In genomic region chr15:97247791-97248161, GRCm38 (mm10) we compare ENCODE assay signal across 8 mouse cellular contexts. TPM values are rescaled to one million over a fixed set of nuclear protein-coding genes. Genes with fewer than 3 reads are reported as not detected.
DNase-seq lines count a peak whose midpoint lies in the region; ATAC-seq and TF ChIP-seq lines count a peak whose summit lies in the region.

No protein-coding gene starts in this region.

- ATAC-seq in forebrain, embryonic 15.5 days (replicated peaks): peak; percentile 43; the same call in 1 of the 2 replicates
- ATAC-seq in kidney, embryonic 15.5 days (replicated peaks; ENCODE audit: low FRiP score): 0 out of 2 replicates have a peak, but pooled peaks have one; percentile 48

- under 1% methylated on average over 14 of the region's 14 CpGs for WGBS in kidney, adult 2 months
- WGBS in forebrain, embryonic 15.5 days: under 1% methylated on average over 14 of the region's 14 CpGs
- 1% methylated on average over 14 of the region's 14 CpGs for WGBS in kidney, embryonic 15.5 days

- DNase-seq in kidney, adult 2 months: peak; percentile 50
- DNase-seq in kidney, adult 18-20 months: no peak
- peak; percentile 61 for DNase-seq in NIH3T3 (ENCODE audit: low read depth)
- peak; percentile 53 for DNase-seq in lung, postnatal 36 days
- DNase-seq in testis, postnatal 10 days (ENCODE audit: low spot score): peak; percentile 60
- DNase-seq in gastrocnemius, postnatal 10 days: no peak

- H3K4me3 ChIP-seq in kidney, adult 2 months (ENCODE audit: insufficient read depth, low read depth, low read length): peak overlapping the region; percentile 80
- H3K4me3 ChIP-seq in forebrain, embryonic 15.5 days: peak overlapping the region; percentile 90
- peak overlapping the region; percentile 87 for H3K4me3 ChIP-seq in kidney, embryonic 15.5 days (replicated peaks)

- no peak for TF ChIP-seq POLR2A in kidney, adult 2 months (IDR thresholded peaks at IDR 0.05; ENCODE audit: low read depth, low read length)

- H3K27me3 ChIP-seq in kidney, adult 2 months (replicated peaks; ENCODE audit: control insufficient read depth, insufficient read depth, low read length): no peaks in the 10 kb centered on the region
- H3K27me3 ChIP-seq in forebrain, embryonic 15.5 days: peaks cover 13% of the 10 kb centered on the region
- H3K27me3 ChIP-seq in kidney, embryonic 15.5 days: peaks cover 13% of the 10 kb centered on the region; the same call in 1 of the 2 replicates

- peak overlapping the region; percentile 91 for H3K27ac ChIP-seq in kidney, adult 2 months (ENCODE audit: insufficient read depth, low read depth, low read length)
- peak overlapping the region; percentile 73 for H3K27ac ChIP-seq in forebrain, embryonic 15.5 days (replicated peaks)
- peak overlapping the region; percentile 94 for H3K27ac ChIP-seq in kidney, embryonic 15.5 days

- H3K36me3 ChIP-seq in kidney, adult 2 months (ENCODE audit: control insufficient read depth, insufficient read depth, low read length): no peaks in the 10 kb centered on the region
- H3K36me3 ChIP-seq in forebrain, embryonic 15.5 days: no peaks in the 10 kb centered on the region
- peaks cover 8% of the 10 kb centered on the region; the same call in 1 of the 2 replicates for H3K36me3 ChIP-seq in kidney, embryonic 15.5 days

- H3K9me3 ChIP-seq in forebrain, embryonic 15.5 days: no peaks in the 10 kb centered on the region
- H3K9me3 ChIP-seq in kidney, embryonic 15.5 days (replicated peaks): no peaks in the 10 kb centered on the region

- H3K4me2 ChIP-seq in forebrain, embryonic 15.5 days (replicated peaks): peak overlapping the region; percentile 94
- H3K4me2 ChIP-seq in kidney, embryonic 15.5 days: peak overlapping the region; percentile 84

- H3K4me1 ChIP-seq in kidney, adult 2 months (ENCODE audit: control insufficient read depth, insufficient read depth, low read length): no peaks in the 10 kb centered on the region
- peaks cover 8% of the 10 kb centered on the region for H3K4me1 ChIP-seq in forebrain, embryonic 15.5 days
- H3K4me1 ChIP-seq in kidney, embryonic 15.5 days: peaks cover 24% of the 10 kb centered on the region

- H3K9ac ChIP-seq in forebrain, embryonic 15.5 days (replicated peaks): peak overlapping the region; percentile 85
- H3K9ac ChIP-seq in kidney, embryonic 15.5 days: peak overlapping the region; percentile 93

- no peak for TF ChIP-seq CTCF in kidney, adult 2 months (conservative IDR thresholded peaks at IDR 0.05; ENCODE audit: insufficient read depth, insufficient read length, low read depth, low read length)

RNA-seq across cellular contexts. Expression of gene Amigo2, which starts 0.7 kb away (rescaled TPM):
- 0.77 and 0.99 TPM in 2 replicates for polyA plus RNA-seq in kidney, adult 2 months (2012; rRNA removed)
- 4.7 and 6.5 TPM in 2 replicates for polyA plus RNA-seq in forebrain, embryonic 15.5 days (2015; fragmentation: Nextera tagmentation; extraction: Ambion mirVana)
- polyA plus RNA-seq in kidney, embryonic 15.5 days (2015; fragmentation: Nextera tagmentation; extraction: Ambion mirVana): 11.9 TPM in 2 replicates
- 1 to 10 TPM; 2.8 to 3.1 TPM for total RNA-seq in gastrocnemius, postnatal 10 days (2021)

RNA-seq across cellular contexts. Expression of gene Pced1b, which starts 0.9 kb away (rescaled TPM):
- polyA plus RNA-seq in kidney, adult 2 months (2012; rRNA removed): 5.4 and 8.2 TPM in 2 replicates
- 3.1 and 4.1 TPM in 2 replicates for polyA plus RNA-seq in forebrain, embryonic 15.5 days (2015; fragmentation: Nextera tagmentation; extraction: Ambion mirVana)
- polyA plus RNA-seq in kidney, embryonic 15.5 days (2015; fragmentation: Nextera tagmentation; extraction: Ambion mirVana): 5.5 and 5.8 TPM in 2 replicates
- 1 to 10 TPM; 4.3 to 5.6 TPM for total RNA-seq in gastrocnemius, postnatal 10 days (2021)

Comparison
In these comparisons a context has a peak if more than half of its experiments do, and no peak if none do; other contexts are left out.
1. DNase-seq: peak in kidney, adult 2 months (single experiment), NIH3T3 (single experiment), lung, postnatal 36 days (single experiment) and testis, postnatal 10 days (single experiment); none in kidney, adult 18-20 months (single experiment) and gastrocnemius, postnatal 10 days (single experiment).
2. Peak in every context shown above with its lines, with median percentiles within 50 percentile points of each other: H3K27ac ChIP-seq and H3K4me3 ChIP-seq.